17 mouse cellular contexts compared by ENCODE assay signal in genomic region chr9:103700240-103700639, GRCm38 (mm10).
"Had no signal": no experiment of that assay in that cellular context is flagged by ENCODE, and none has a peak within 500 bp of the region (broad histone marks: within the 10 kb centered on the region; RNA-seq: fewer than 3 reads in every experiment).

No protein-coding gene starts in this region.

- H3K4me3 ChIP-seq: kidney, embryonic 15.5 days; liver, embryonic 13.5 days; midbrain, embryonic 12.5 days; midbrain, embryonic 15.5 days; neural tube, embryonic 12.5 days; neural tube, embryonic 15.5 days; stomach, embryonic 15.5 days had no signal

- H3K4me2 ChIP-seq: kidney, embryonic 15.5 days; liver, embryonic 13.5 days; midbrain, embryonic 12.5 days; midbrain, embryonic 15.5 days; neural tube, embryonic 12.5 days; neural tube, embryonic 15.5 days; stomach, embryonic 15.5 days had no signal

- H3K9ac ChIP-seq: kidney, embryonic 15.5 days; liver, embryonic 13.5 days; midbrain, embryonic 12.5 days; midbrain, embryonic 15.5 days; neural tube, embryonic 12.5 days; neural tube, embryonic 15.5 days; stomach, embryonic 15.5 days had no signal

- ATAC-seq: midbrain, embryonic 15.5 days had no signal

- H3K4me1 ChIP-seq: kidney, embryonic 15.5 days; liver, embryonic 13.5 days; stomach, embryonic 15.5 days had no signal

- DNase-seq: kidney, adult 11 months; kidney, adult 8-10 months; kidney, postnatal 10 days; kidney, postnatal 36 days; liver, embryonic 13.5 days; lung, adult 2 months; lung, postnatal 14 days; lung, postnatal 4 days; spleen, adult 18-20 months; thymus, adult 18-20 months; thymus, postnatal 36 days had no signal

- H3K9me3 ChIP-seq: kidney, embryonic 15.5 days; liver, embryonic 13.5 days; midbrain, embryonic 12.5 days; midbrain, embryonic 15.5 days; neural tube, embryonic 12.5 days; neural tube, embryonic 15.5 days; stomach, embryonic 15.5 days had no signal

- H3K27ac ChIP-seq: kidney, embryonic 15.5 days; liver, embryonic 13.5 days; midbrain, embryonic 12.5 days; midbrain, embryonic 15.5 days; neural tube, embryonic 12.5 days; neural tube, embryonic 15.5 days; stomach, embryonic 15.5 days had no signal

- H3K36me3 ChIP-seq: kidney, embryonic 15.5 days; liver, embryonic 13.5 days; midbrain, embryonic 12.5 days; midbrain, embryonic 15.5 days; neural tube, embryonic 12.5 days; neural tube, embryonic 15.5 days; stomach, embryonic 15.5 days had no signal

- H3K27me3 ChIP-seq: kidney, embryonic 15.5 days; liver, embryonic 13.5 days; midbrain, embryonic 12.5 days; midbrain, embryonic 15.5 days; neural tube, embryonic 12.5 days; neural tube, embryonic 15.5 days; stomach, embryonic 15.5 days had no signal
